Mouse (Mus musculus) CH12.LX (cell line): Measurements from ENCODE around the gene Creld2.

Experiments
- CHD1 ChIP-seq: IDR thresholded peaks from 2 replicates; pipeline ENCODE4 v1.6.1; 2012; ENCODE audit warnings: low read depth, low read length, improper control_type of control experiment, inconsistent platforms
- CTCF ChIP-seq, 2 experiments: IDR thresholded peaks in 1 of 2; conservative IDR thresholded peaks in 1 of 2; 2 replicates each; pipeline ENCODE4 v1.5.1; 2011 to 2012; ENCODE audit warnings: low read depth in 2 of 2, low read length in 2 of 2, improper control_type of control experiment in 1 of 2, inconsistent platforms in 1 of 2, mild to moderate bottlenecking in 1 of 2, moderate library complexity in 1 of 2
- HCFC1 ChIP-seq: IDR thresholded peaks from 2 replicates; pipeline ENCODE4 v1.6.1; 2012; ENCODE audit warnings: low read depth, mild to moderate bottlenecking, inconsistent platforms, low read length, improper control_type of control experiment
- MAX ChIP-seq: IDR thresholded peaks from 2 replicates; pipeline ENCODE4 v1.6.1; 2011; ENCODE audit warnings: low read length, improper control_type of control experiment
- POLR2A ChIP-seq: IDR thresholded peaks from 2 replicates; pipeline ENCODE4 v1.6.1; 2011; ENCODE audit warnings: low read depth, mild to moderate bottlenecking, improper control_type of control experiment, low read length
- RAD21 ChIP-seq: IDR thresholded peaks from 2 replicates; pipeline ENCODE4 v1.6.1; 2011; ENCODE audit warnings: low read depth, mild to moderate bottlenecking, low read length, improper control_type of control experiment, moderate library complexity
- RCOR1 ChIP-seq: conservative IDR thresholded peaks from 2 replicates; pipeline ENCODE4 v1.6.1; 2012; ENCODE audit warnings: low read depth, mild to moderate bottlenecking, inconsistent platforms, low read length, improper control_type of control experiment
- ZC3H11A ChIP-seq: IDR thresholded peaks from 2 replicates; pipeline ENCODE4 v1.6.1; 2012; ENCODE audit warnings: low read depth, mild to moderate bottlenecking, inconsistent platforms, low read length, improper control_type of control experiment
- ZKSCAN1 ChIP-seq: IDR thresholded peaks from 2 replicates; pipeline ENCODE4 v1.6.1; 2012; ENCODE audit warnings: low read depth, inconsistent platforms, low read length, improper control_type of control experiment, borderline replicate concordance

DNA sequence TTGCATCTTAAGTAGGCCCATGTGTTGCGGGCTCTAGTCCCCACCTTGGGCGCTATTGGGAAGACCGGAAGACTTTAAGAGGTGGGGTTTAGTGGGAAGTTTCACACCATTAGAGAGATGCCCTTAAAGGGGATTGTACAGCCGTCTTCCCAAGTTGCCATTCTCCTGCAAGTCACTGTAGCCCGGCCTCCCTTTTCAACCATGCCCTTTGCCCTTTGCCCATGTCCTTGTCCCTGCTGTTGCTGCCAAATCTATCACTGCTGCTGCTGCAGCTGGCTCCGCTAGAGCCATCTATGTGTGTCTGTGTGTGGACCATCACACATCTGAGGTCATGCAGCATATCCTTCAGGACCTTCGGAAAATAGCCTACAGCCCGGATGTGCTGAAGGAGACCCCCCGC is 13.1 kb downstream of the Creld2 start:
- TF ChIP-seq CTCF (conservative IDR thresholded peaks at IDR 0.05 in 1 of 2, IDR thresholded peaks at IDR 0.05 in 1 of 2; ENCODE audit: low read depth in 2 of 2, low read length in 2 of 2) (no peak), ZKSCAN1 (no peak), POLR2A (no peak), CHD1 (no peak), RAD21 (no peak), RCOR1 (no peak), MAX (no peak), HCFC1 (no peak), ZC3H11A (no peak)
